Mouse (Mus musculus): ENCODE measurements around the gene Apopt1.
"Not testable (repeated sequence)": the region's sequence is repeated elsewhere in the genome, so short reads cannot be mapped to it uniquely, and the experiment has no call there.

Gene Apopt1

DNA sequence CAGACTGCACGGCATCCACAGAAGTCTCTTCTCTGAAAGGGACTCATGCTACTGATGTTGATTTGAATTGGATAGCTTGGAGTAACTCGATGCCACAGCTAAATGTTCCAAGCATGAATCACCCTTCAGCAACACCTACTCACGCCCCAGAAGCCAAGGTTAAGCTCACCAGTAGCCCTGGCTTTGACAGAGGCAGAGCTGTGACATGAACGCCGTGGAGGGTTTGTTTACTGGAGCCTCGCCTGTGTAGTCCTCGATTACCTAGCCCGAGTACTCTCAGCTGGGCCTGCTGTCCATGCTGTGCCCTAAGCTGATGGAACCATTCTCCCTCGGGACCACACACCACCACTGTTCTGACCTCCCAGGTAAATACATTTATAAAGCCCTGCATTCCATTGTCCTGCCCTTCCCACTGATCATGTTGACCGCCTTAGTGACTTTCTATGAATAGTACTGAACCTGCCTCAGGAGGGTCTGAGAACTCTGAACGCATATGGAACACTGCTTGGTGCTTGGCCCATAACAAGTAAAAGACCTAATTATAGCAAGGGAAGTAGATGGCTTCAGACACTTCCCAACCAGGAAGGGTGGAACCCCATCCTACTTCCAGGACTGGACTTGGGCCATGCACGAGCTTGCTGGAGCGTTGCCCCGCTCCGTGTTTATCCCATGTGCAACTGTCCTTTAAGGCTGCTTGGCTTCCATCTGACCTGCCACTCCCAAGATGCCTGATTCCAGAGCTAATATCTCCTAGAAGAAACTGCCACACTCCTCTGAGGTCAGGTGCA, 7.7 kb upstream of the Apopt1 start:
- DNase-seq (ENCODE audit: low read depth, low spot score): no peak

DNA sequence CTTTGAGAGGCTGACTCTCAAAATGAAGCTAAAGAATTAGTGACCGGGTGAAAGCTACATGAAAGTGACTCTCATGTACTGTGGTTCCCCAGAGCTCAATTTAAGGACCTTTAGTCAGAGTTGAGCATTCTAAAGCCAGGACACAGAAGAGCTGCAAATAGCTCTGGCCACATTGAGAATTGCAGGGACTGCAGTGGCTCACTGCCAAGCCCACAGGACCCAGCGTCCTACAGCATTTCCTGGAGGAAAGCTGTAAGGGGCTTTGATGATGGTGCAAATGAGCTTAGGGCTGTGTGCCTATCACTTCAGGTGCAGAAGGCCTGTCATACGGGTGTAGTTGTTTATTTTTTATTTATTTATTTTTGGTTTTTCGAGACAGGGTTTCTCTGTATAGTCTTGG, 4.9 kb upstream of the Apopt1 start:
- no peak for DNase-seq (ENCODE audit: low read depth, low spot score)

GRCm38 (mm10) chr12:111710091-111710490, 3.0 kb upstream of the Apopt1 start:
- no peak for DNase-seq (ENCODE audit: low read depth, low spot score)

DNA sequence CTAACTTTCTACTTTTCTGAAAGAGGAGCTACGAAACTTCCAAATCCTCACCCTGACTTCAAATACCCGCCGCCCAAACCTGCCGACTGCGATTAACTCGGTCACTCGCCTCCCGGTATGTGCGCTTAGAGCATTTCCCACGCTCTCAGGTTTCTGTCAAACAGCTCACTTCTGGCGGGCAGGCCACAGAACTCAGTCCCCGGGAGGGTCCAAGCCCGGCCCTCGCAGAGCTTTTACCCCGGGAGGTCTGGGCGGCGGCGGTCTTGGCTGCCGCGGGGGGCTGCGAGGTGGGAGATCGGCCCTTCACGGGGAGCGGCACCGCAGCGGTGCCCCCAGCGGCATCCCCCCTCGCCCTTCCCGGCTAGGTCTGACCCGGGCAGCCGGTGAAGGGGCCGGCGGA, 585 bp upstream of the Apopt1 start:
- DNase-seq (ENCODE audit: low read depth, low spot score): no peak

DNA sequence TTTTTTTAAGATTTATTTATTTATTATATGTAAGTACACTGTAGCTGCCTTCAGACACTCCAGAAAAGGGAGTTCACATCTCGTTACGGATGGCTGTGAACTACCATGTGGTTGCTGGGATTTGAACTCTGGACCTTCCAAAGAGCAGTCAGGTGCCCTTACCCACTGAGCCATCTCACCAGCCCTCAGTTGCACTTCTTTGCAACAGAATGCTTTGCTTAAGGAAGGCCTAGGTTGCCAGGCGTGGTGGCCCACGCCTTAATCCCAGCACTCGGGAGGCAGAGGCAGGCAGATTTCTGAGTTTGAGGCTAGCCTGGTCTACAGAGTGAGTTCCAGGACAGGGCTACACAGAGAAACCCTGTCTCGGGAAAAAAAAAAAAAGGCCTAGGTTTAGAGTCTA, 819 bp downstream of the Apopt1 start:
- not testable (repeated sequence) for DNase-seq (ENCODE audit: low read depth, low spot score)

DNA sequence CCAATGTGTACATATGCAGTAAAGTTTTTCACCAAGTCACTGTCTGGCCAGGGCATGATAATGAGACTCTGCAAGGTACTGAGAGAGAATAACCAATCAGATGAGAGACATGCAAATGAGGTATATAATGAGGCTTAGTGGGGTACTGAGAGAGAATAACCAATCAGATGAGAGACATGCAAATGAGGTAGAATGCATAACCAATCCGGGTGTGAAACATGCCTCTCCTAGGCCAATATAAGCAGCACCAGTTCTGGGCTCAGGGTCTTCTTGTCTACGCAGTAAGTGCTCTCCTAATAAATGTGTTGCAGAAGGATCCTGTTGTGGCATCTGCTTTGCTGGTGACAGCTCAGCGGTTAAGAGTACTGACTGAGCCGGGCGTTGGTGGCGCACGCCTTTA, 3.4 kb downstream of the Apopt1 start:
- DNase-seq (ENCODE audit: low read depth, low spot score): peak; percentile 52

DNA sequence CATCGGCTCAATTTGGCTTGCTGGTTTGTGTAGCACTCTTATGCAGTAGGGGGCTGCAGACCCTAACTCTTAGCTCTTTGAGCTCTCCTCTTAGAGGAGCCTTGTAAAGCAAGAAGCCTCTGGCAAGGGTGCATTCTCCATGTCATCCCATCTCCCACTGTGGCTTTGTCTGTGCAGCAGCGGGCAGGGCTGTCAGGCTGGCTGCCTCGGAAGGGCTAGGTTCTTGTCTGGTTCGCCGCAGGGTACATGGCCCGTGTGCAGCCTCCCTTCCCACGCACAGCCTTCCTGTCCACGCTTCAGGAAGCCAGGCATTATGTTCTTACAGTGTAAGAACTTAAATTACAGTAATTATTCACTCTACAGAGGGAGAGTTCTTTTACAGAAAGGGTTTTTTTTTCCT, 5.6 kb downstream of the Apopt1 start:
- no peak for DNase-seq (ENCODE audit: low read depth, low spot score)

GRCm38 (mm10) chr12:111720222-111720621, 7.2 kb downstream of the Apopt1 start:
- peak; percentile 66 for DNase-seq (ENCODE audit: low read depth, low spot score)

DNA sequence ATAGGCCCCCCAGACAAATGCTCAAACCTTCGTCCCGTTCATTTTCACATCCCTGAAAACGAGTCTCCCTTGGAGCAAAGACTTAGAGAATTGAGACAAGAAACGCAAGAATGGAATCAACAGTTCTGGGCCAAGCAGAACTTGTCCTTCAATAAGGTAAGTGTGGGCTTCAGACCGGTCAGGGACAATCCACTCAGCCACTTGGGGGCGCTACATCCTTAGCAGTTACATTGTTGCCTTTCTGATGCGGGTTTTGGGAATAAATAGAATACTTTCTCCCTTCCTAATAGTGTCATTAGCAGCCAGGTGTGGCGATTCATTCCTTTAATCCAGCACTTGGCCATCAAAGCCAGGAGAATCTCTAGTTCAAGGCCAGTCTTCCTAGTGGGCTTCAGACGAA, 9.6 kb downstream of the Apopt1 start:
- peak; percentile 60 for DNase-seq (ENCODE audit: low read depth, low spot score)

DNA sequence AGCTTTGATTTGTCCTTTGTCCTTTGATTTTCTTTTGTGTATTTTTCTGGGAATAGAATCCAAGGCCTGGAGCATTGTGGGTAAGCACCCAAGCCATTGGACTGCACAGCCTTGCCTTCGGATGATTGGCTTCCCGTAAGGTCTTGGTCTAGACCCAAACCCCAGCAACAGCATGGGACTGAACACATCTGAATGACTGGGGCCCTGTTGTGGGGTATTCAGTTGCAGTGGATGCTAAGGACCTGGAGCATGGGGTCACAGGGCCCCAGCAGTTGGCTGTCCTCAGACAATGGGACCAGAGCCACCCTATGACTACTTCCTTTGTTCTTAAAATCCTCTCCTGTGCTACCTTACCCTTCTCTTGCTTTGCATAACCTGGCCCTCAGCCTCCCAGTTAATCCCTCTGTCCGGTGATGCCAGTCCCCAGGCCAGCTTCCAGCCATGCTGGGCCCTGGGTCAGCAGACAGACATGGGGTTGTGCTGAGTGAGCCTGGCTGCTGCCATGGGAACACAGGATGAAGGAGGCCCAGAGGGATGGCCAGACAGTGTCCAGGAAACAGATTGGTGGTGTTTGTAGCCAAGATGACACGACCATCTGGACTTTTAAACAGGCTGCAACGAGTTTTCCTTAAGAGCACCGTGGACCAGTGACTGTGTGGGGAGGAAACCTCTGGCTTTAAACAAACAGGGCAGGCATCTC, 11.7 kb downstream of the Apopt1 start:
- DNase-seq (ENCODE audit: low read depth, low spot score): no peak

DNA sequence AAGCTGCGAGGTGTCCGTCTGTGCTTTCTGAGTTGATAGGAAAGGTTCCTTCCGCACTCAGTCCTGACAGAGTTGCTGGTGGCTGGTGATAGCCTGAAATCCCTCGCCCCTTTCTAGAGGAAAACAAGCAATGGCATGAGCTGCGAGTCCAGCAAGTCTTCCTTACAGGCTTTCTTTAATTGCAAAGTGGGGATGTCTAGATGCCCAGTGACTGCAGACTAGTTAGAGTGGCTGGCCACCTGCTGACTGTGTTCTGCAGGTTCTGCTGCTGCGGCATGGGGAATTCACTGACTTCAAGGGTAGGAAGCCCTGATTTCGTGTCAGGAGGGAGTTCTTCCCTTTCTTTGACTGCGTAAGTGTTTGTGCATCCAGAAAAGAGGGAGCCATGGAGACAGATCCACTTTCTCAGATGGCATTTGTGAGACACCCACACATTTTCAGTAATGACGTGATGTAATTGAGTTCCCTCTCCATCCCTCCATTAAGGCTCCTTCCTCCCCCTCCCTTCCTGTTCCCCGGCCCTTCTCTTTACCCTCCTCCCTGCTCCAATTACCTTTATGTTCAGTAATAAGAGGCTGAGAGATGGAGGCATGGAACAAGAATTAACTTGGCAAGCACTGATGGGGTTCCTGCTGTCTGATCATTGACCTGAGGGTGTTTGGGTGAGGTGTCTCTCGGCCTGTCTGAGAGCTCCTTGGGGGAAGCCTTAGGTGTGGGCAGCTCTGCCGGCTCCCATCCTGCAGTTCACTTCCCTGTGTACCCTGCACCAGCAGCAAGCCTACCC, 12.5 kb downstream of the Apopt1 start:
- DNase-seq (ENCODE audit: low read depth, low spot score): no peak

DNA sequence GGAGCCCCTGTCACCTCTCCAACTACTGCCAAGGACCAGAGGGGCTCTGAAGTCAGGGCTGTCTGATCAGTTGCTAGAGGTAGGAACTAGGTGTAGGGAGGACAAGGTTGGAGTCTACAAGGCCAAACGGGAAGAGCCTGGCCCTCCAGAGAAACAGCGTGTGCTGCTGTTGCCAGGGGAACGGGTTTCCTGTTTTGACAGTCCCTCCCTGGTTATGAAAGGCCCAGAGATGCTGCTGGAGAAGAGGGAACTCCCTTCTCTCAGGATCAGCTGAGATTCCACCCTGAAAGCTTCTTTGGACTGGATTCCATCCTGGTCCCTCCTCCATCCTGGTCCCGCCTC, 13.0 kb downstream of the Apopt1 start:
- no peak for DNase-seq (ENCODE audit: low read depth, low spot score)

DNA sequence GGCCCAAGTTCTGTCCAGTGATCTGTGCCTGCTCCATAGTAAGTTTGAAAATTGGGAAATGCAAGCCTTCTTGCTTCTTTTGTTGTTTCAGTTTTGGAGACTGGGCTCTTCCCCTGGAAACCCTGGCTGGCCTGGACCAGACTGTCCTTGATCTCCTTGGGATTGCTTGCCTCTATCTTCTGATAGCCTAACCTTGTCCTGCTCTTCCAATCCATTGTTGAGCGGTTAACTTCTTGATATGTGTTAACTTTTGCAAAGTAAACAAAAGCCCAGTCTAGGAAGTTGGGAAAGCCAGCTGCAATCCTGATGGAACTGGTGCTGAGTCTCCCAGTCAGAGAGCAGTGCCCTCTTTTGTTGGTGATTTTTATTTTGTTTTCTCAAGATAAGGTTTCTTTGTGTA, 14.9 kb downstream of the Apopt1 start:
- peak; percentile 47 for DNase-seq (ENCODE audit: low read depth, low spot score)

DNA sequence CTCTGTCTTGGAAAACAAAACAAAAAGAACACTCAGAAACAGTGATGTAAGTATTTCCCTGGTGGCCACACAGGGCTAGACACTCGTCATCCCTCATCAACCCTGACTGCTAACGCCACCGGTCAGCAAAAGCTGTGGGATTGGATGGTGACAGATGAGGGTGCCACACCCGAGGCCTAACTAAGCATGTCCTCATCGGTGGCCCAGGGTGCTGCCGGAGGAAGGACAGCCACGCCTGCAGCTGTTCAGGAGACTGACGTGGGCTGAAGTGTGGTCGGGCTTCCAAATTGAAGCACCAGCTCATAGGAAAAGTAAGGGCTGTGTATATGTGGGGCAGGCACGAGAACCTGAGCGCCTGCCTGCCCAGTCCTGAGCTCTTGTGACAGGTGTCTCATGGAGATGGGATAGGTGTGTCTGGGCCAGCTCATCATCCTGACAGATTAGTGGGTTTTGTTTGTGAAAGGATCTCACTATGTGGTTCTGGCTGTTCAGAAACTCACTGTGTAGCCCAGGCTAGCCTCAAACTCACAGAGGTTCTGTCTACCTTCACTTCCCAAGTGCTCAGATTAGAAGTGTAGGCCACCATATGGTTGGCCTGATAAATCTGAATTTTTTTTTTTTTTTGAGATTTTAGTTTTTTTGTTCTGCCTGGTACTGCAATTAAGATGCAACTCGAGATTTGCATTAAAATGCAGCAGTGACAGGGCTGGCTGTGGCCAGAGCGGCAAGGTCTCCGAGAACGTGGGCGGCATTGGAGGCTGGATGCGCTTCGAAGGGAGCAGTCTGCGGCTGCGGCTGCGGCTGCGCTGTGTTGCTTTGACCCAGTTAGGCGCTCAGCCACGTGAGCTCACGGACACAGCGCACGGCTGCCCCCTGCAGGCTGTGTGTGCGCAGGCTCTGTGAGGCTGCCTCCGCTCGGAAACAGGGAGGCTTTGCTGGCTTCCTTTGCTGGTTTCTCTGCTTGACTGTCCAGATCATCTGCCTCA, 19.1 kb downstream of the Apopt1 start:
- peak; percentile 90 for DNase-seq (ENCODE audit: low read depth, low spot score)

DNA sequence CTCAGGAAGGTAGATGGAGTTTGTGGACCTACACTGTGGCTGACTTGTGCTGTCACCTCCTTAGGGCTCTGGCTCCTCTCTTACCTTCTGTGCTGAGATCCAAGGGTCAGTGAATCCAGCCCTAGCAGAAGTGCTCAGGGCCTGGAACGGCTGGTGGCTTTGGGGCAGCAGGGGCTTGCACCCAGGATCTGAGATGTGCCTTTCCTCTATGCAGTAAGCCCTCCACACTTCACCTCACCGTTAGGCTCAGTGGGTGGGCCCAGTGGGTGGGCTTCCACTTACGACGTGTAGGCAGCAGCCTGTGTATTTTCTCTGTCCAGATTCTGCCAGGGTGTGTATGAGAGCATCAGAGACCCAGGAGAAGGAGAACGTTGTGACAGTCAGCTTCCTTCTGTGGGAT, 19.9 kb downstream of the Apopt1 start:
- DNase-seq (ENCODE audit: low read depth, low spot score): no peak

GRCm38 (mm10) chr12:111734912-111735311, 21.9 kb downstream of the Apopt1 start:
- DNase-seq (ENCODE audit: low read depth, low spot score): no peak

DNA sequence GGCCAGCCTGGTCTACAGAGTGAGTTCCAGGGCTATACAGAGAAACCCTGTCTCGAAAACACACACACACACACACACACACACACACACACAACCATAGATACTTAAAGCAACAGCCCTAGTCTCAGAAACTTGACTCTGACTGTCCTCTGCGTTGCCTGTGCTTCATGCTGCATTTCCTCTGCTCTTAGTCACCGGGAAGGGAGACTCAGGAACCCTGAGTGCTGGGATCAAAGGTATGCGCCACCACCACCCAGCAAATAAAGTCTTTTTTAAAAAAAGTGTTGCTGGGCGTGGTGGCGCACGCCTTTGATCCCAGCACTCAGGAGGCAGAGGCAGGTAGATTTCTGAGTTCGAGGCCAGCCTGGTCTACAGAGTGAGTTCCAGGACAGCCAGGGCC, 23.6 kb downstream of the Apopt1 start:
- DNase-seq (ENCODE audit: low read depth, low spot score): not testable (repeated sequence)

GRCm38 (mm10) chr12:111737370-111737769, 24.3 kb downstream of the Apopt1 start:
- no peak for DNase-seq (ENCODE audit: low read depth, low spot score)

- peak; percentile 84 for DNase-seq (ENCODE audit: low read depth, low spot score)
Measured at GRCm38 (mm10) chr12:111738754-111739153, 25.7 kb downstream of the Apopt1 start.

DNA sequence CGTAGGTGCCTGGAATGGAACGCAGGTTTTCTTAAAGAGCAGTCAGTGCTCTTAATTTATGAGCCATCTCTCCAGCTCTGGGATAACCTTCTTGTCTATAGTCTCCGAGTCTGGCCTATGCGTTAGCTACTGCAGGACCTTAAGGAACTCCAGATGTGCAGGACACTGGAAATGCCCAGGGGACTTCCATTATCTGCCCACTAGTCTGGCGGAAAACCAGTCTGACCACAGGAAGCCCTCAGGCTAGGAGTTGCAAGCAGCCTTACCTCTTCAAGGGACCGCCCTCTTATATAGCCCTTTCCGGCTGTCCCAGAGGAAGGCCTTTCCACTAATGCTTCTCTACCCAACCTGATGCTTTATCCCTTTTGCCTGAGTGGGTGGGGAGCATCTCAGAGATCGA, 28.3 kb downstream of the Apopt1 start:
- DNase-seq (ENCODE audit: low read depth, low spot score): no peak

- peak; percentile 69 for DNase-seq (ENCODE audit: low read depth, low spot score)
Measured at GRCm38 (mm10) chr12:111743419-111743818, 30.4 kb downstream of the Apopt1 start.

Measured in ES-CJ7 (cell line).